12 mouse cellular contexts compared by ENCODE assay signal in genomic region chr8:119853521-119853920, GRCm38 (mm10). TPM values are rescaled to one million over a fixed set of nuclear protein-coding genes. Genes with fewer than 3 reads are reported as not detected.
"Had no signal": no experiment of that assay in that cellular context is flagged by ENCODE, and none has a peak within 500 bp of the region (broad histone marks: within the 10 kb centered on the region; RNA-seq: fewer than 3 reads in every experiment).

No protein-coding gene starts in this region.

- H3K27ac ChIP-seq: kidney, postnatal 0 days; limb, embryonic 13.5 days; midbrain, embryonic 12.5 days; stomach, postnatal 0 days had no signal

- ATAC-seq: midbrain, embryonic 16.5 days had no signal

- H3K4me3 ChIP-seq: limb, embryonic 13.5 days; midbrain, embryonic 12.5 days had no signal

- H3K27me3 ChIP-seq: limb, embryonic 13.5 days; midbrain, embryonic 12.5 days had no signal

- H3K36me3 ChIP-seq: limb, embryonic 13.5 days; midbrain, embryonic 12.5 days had no signal

- H3K9me3 ChIP-seq: midbrain, embryonic 12.5 days had no signal

- H3K4me2 ChIP-seq: limb, embryonic 13.5 days; lung, embryonic 14.5 days; midbrain, embryonic 12.5 days had no signal

- H3K9ac ChIP-seq: limb, embryonic 13.5 days; lung, embryonic 14.5 days; midbrain, embryonic 12.5 days had no signal

- DNase-seq: kidney, postnatal 36 days; layer of hippocampus, adult 9-11 months; layer of hippocampus, postnatal 36 days; lung, embryonic 14.5 days; lung, postnatal 10 days; lung, postnatal 4 days; thymus, postnatal 4 days had no signal

- H3K4me1 ChIP-seq: limb, embryonic 13.5 days had no signal

RNA-seq across cellular contexts. Expression of gene Gm20388, which starts 57.1 kb away (rescaled TPM):
- polyA plus RNA-seq: kidney, postnatal 0 days; lung, embryonic 14.5 days; midbrain, embryonic 12.5 days; stomach, postnatal 0 days had no signal
